ENCODE assay signal across 12 mouse cellular contexts in the genomic region with DNA sequence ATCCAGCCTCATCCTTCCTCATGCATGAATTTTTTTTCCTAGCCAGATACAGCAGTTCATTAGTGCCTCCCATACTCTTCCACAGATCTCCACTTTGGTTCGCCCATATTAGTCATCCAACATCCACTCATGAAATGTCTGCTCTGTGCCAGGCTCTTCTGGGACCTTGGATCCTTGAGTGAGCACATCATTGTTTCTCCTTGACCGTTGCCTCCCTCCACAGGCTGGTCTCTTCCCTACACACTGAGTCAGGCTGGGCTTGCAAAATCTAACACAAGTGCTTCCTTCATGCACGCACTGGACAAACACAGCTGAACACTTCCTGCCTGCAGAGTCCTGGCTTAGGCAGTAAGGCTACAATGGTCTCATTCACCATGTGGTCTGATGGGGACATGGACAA. TPM values are rescaled to one million over a fixed set of nuclear protein-coding genes. Genes with fewer than 3 reads are reported as not detected.
DNase-seq lines count a peak whose midpoint lies in the region; ATAC-seq and TF ChIP-seq lines count a peak whose summit lies in the region.
"Had no signal": no experiment of that assay in that cellular context is flagged by ENCODE, and none has a peak within 500 bp of the region (broad histone marks: within the 10 kb centered on the region; RNA-seq: fewer than 3 reads in every experiment).

No protein-coding gene starts in this region.

- DNase-seq in NIH3T3 (ENCODE audit: low read depth): peak; percentile 89
- DNase-seq in lung, postnatal 36 days: peak; percentile 78
- no peak for DNase-seq in ovary, postnatal 14 days (ENCODE audit: low spot score)
- no peak for DNase-seq in spleen, postnatal 36 days (ENCODE audit: low spot score in 2 of 2)
- no peak for DNase-seq in forebrain, embryonic 14.5 days (ENCODE audit: low spot score)
- DNase-seq: kidney, adult 9 months; left cerebral cortex, postnatal 4 days; thymus, adult 18-20 months had no signal

- no peak overlapping the region for H3K9ac ChIP-seq in intestine, postnatal 0 days (ENCODE audit: low read depth, low read length)
- H3K9ac ChIP-seq in intestine, embryonic 16.5 days (ENCODE audit: low read depth, low read length): no peak overlapping the region
- no peak overlapping the region for H3K9ac ChIP-seq in forebrain, embryonic 14.5 days (ENCODE audit: low read length)
- H3K9ac ChIP-seq: heart, embryonic 13.5 days had no signal

- no peak for ATAC-seq in intestine, postnatal 0 days
- ATAC-seq in intestine, embryonic 16.5 days: no peak
- ATAC-seq in forebrain, embryonic 14.5 days: no peak

- H3K27ac ChIP-seq in intestine, postnatal 0 days (ENCODE audit: low read depth, low read length): no peak overlapping the region
- no peak overlapping the region for H3K27ac ChIP-seq in intestine, embryonic 16.5 days (ENCODE audit: low read length)
- H3K27ac ChIP-seq in bone marrow macrophage, adult 2 months (ENCODE audit: insufficient read depth, low read depth, low read length): peak overlapping the region; percentile 50
- H3K27ac ChIP-seq in forebrain, embryonic 14.5 days (ENCODE audit: low read depth, low read length): no peak overlapping the region
- H3K27ac ChIP-seq: heart, embryonic 13.5 days had no signal

- no peaks in the 10 kb centered on the region for H3K4me1 ChIP-seq in intestine, postnatal 0 days (replicated peaks; ENCODE audit: control insufficient read depth, insufficient read depth, low read length)
- H3K4me1 ChIP-seq in intestine, embryonic 16.5 days (ENCODE audit: control insufficient read depth, insufficient read depth, low read length): peaks cover 11% of the 10 kb centered on the region
- H3K4me1 ChIP-seq in bone marrow macrophage, adult 2 months (ENCODE audit: control insufficient read depth, insufficient read depth, low read length): peaks cover 41% of the 10 kb centered on the region
- peaks cover 12% of the 10 kb centered on the region; the same call in 1 of the 2 replicates for H3K4me1 ChIP-seq in forebrain, embryonic 14.5 days (ENCODE audit: control insufficient read depth, insufficient read depth, low read length)

- no peaks in the 10 kb centered on the region for H3K27me3 ChIP-seq in intestine, postnatal 0 days (replicated peaks; ENCODE audit: control insufficient read depth, insufficient read depth, low read length)
- H3K27me3 ChIP-seq in intestine, embryonic 16.5 days (replicated peaks; ENCODE audit: control insufficient read depth, insufficient read depth, low read length): no peaks in the 10 kb centered on the region
- no peaks in the 10 kb centered on the region for H3K27me3 ChIP-seq in forebrain, embryonic 14.5 days (replicated peaks; ENCODE audit: control insufficient read depth, insufficient read depth, low read length)
- H3K27me3 ChIP-seq: heart, embryonic 13.5 days had no signal

- WGBS in intestine, postnatal 0 days: 65% methylated on average over 3 of the region's 3 CpGs
- 68% methylated on average over 3 of the region's 3 CpGs for WGBS in intestine, embryonic 16.5 days
- WGBS in forebrain, embryonic 14.5 days: 90% methylated on average over 3 of the region's 3 CpGs

- peak; percentile 45 for TF ChIP-seq CTCF in intestine, postnatal 0 days (IDR thresholded peaks at IDR 0.05; ENCODE audit: low read depth)
- TF ChIP-seq CTCF in bone marrow macrophage, adult 2 months (IDR thresholded peaks at IDR 0.05; ENCODE audit: low read depth, low read length): no peak

- no peak for TF ChIP-seq POLR2A in bone marrow macrophage, adult 2 months (IDR thresholded peaks at IDR 0.05; ENCODE audit: borderline replicate concordance, low read depth, low read length)

- no peaks in the 10 kb centered on the region for H3K9me3 ChIP-seq in intestine, postnatal 0 days (ENCODE audit: control insufficient read depth)
- no peaks in the 10 kb centered on the region for H3K9me3 ChIP-seq in intestine, embryonic 16.5 days (ENCODE audit: control insufficient read depth, low read length)
- no peaks in the 10 kb centered on the region for H3K9me3 ChIP-seq in forebrain, embryonic 14.5 days (replicated peaks; ENCODE audit: control insufficient read depth, low read length)
- H3K9me3 ChIP-seq: heart, embryonic 13.5 days had no signal

- H3K4me2 ChIP-seq in intestine, postnatal 0 days (replicated peaks; ENCODE audit: low read depth): no peak overlapping the region
- no peak overlapping the region for H3K4me2 ChIP-seq in intestine, embryonic 16.5 days (ENCODE audit: low read depth, low read length)
- no peak overlapping the region for H3K4me2 ChIP-seq in forebrain, embryonic 14.5 days (ENCODE audit: low read length)
- H3K4me2 ChIP-seq: heart, embryonic 13.5 days had no signal

- no peaks in the 10 kb centered on the region; the same call in 1 of the 2 replicates for H3K36me3 ChIP-seq in intestine, postnatal 0 days (ENCODE audit: control insufficient read depth, insufficient read depth)
- no peaks in the 10 kb centered on the region for H3K36me3 ChIP-seq in intestine, embryonic 16.5 days (ENCODE audit: control insufficient read depth, insufficient read depth, low read length)
- H3K36me3 ChIP-seq in forebrain, embryonic 14.5 days (ENCODE audit: control insufficient read depth, insufficient read depth, low read length): no peaks in the 10 kb centered on the region
- H3K36me3 ChIP-seq: heart, embryonic 13.5 days had no signal

- no peak overlapping the region for H3K4me3 ChIP-seq in intestine, postnatal 0 days (ENCODE audit: low read depth, low read length)
- H3K4me3 ChIP-seq in intestine, embryonic 16.5 days (ENCODE audit: low read length): no peak overlapping the region
- H3K4me3 ChIP-seq in bone marrow macrophage, adult 2 months (ENCODE audit: insufficient read depth, low read length): no peak overlapping the region
- H3K4me3 ChIP-seq in forebrain, embryonic 14.5 days (ENCODE audit: low read depth, low read length): no peak overlapping the region
- H3K4me3 ChIP-seq: heart, embryonic 13.5 days had no signal

RNA-seq across cellular contexts. Expression of a gene that starts 1.7 kb away (rescaled TPM):
- 440 and 476 TPM in 2 replicates for polyA plus RNA-seq in intestine, postnatal 0 days (2015; fragmentation: Nextera tagmentation; extraction: Ambion mirVana)
- polyA plus RNA-seq in intestine, embryonic 16.5 days (2015; fragmentation: Nextera tagmentation; extraction: Ambion mirVana): 179 and 228 TPM in 2 replicates
- polyA plus RNA-seq in bone marrow macrophage, adult 2 months (2012; ENCODE audit: insufficient read depth, insufficient read length, missing spikeins): 952 and 993 TPM in 2 replicates
- polyA plus RNA-seq in forebrain, embryonic 14.5 days (2014; fragmentation: Nextera tagmentation; extraction: Ambion mirVana): 60.7 and 61.6 TPM in 2 replicates

RNA-seq across cellular contexts. Expression of a gene that starts 2.0 kb away (rescaled TPM):
- 2.5 and 3.0 TPM in 2 replicates for polyA plus RNA-seq in intestine, postnatal 0 days (2015; fragmentation: Nextera tagmentation; extraction: Ambion mirVana)
- polyA plus RNA-seq in intestine, embryonic 16.5 days (2015; fragmentation: Nextera tagmentation; extraction: Ambion mirVana): 0.50 and 0.60 TPM in 2 replicates
- polyA plus RNA-seq in bone marrow macrophage, adult 2 months (2012; ENCODE audit: insufficient read depth, insufficient read length, missing spikeins): 1.3 and 1.6 TPM in 2 replicates
- polyA plus RNA-seq in forebrain, embryonic 14.5 days (2014; fragmentation: Nextera tagmentation; extraction: Ambion mirVana): 0.27 and 0.82 TPM in 2 replicates

RNA-seq across cellular contexts. Expression of a gene that starts 40.1 kb away (rescaled TPM):
- polyA plus RNA-seq in intestine, postnatal 0 days (2015; fragmentation: Nextera tagmentation; extraction: Ambion mirVana): 2.2 and 2.3 TPM in 2 replicates
- polyA plus RNA-seq in intestine, embryonic 16.5 days (2015; fragmentation: Nextera tagmentation; extraction: Ambion mirVana): 2.9 TPM in 2 replicates
- polyA plus RNA-seq in bone marrow macrophage, adult 2 months (2012; ENCODE audit: insufficient read depth, insufficient read length, missing spikeins): not detected in 2 replicates
- polyA plus RNA-seq in forebrain, embryonic 14.5 days (2014; fragmentation: Nextera tagmentation; extraction: Ambion mirVana): 14.0 and 20.3 TPM in 2 replicates

RNA-seq across cellular contexts. Expression of a gene that starts 51.2 kb away (rescaled TPM):
- 7.2 and 7.3 TPM in 2 replicates for polyA plus RNA-seq in intestine, postnatal 0 days (2015; fragmentation: Nextera tagmentation; extraction: Ambion mirVana)
- polyA plus RNA-seq in intestine, embryonic 16.5 days (2015; fragmentation: Nextera tagmentation; extraction: Ambion mirVana): 7.2 and 7.7 TPM in 2 replicates
- 53.4 and 55.1 TPM in 2 replicates for polyA plus RNA-seq in bone marrow macrophage, adult 2 months (2012; ENCODE audit: insufficient read depth, insufficient read length, missing spikeins)
- polyA plus RNA-seq in forebrain, embryonic 14.5 days (2014; fragmentation: Nextera tagmentation; extraction: Ambion mirVana): 13.6 and 14.1 TPM in 2 replicates

Comparison
In these comparisons a context has a peak if more than half of its experiments do, and no peak if none do; other contexts are left out.
1. DNase-seq: peak in NIH3T3 (single experiment) and lung, postnatal 36 days (single experiment); none in ovary, postnatal 14 days (single experiment), spleen, postnatal 36 days (0 of 2) and forebrain, embryonic 14.5 days (single experiment).